Mouse (Mus musculus): ENCODE results near the gene Rpp25l.
"Not testable (repeated sequence)": the region's sequence is repeated elsewhere in the genome, so short reads cannot be mapped to it uniquely, and the experiment has no call there.

GRCm38 (mm10) chr4:41690014-41690413, 23.3 kb downstream of the Rpp25l start:
- TF ChIP-seq CTCF (IDR thresholded peaks at IDR 0.05; ENCODE audit: borderline replicate concordance, control insufficient read depth, extremely low read depth, insufficient read depth, low read length, poor library complexity); POLR2A (IDR thresholded peaks at IDR 0.05; ENCODE audit: control insufficient read depth, extremely low read depth, insufficient read depth, low read length, poor library complexity): not testable (repeated sequence)
